Mouse (Mus musculus) monocyte, adult 59 days (primary cell): ENCODE measurements around the gene Sncg. TPM values are rescaled to one million over a fixed set of nuclear protein-coding genes. Genes with fewer than 3 reads are reported as not detected.

ENCODE experiments used
- total RNA-seq, 2 experiments: library from RNA; stranded (reverse); gene quantifications; one replicate each; pipeline ENCODE4 v1.2.4; 2023

Sncg gene
- total RNA-seq = not detected

DNA sequence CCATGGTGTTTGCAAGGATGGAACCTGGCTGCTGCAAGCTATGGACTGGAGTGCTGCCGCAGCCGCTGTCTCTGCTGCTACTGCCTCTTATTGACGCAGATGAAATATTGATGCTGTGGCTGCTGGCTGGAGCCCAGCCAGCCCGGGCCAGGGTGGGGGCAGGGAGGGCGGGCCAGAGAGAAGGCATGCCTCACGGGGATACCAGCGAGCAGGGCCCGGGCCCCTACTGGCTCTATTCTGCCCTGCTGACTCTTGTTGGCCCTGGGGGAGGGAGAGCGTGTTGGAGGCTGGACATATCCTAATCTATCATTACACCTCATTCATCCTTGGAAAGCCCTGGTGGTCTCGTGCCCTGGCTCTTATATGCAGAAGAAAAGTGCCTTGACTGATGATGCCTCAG, at the start of gene Sncg:
Gene Sncg, minus strand, starts transcription at position 213 of the 400 bp plus-strand sequence.

DNA sequence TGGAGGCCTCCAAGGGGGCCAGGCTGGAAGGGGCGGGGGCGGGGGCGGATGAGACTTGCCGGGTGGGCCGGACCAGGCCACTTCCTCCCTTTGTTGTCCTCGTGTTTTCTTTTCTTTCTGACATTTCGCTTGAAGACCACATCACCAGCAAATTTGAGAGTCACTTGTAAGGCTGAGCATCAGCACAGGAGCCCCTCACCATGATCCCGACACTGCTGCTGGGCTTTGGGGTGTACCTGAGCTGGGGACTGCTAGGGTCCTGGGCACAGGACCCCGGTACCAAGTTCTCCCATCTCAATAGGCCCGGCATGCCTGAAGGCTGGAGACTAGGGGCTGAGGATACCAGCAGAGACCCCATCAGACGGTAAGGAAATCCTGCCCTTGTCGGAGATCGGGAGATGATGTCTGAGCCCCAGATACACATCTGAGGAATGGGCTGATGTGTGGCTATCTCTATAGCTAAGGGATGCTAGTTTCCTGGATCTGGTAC, 871 bp upstream of the Sncg start, which contains the start of gene Mmrn2:
Gene Mmrn2, plus strand, starts transcription at position 51 of the 490 bp plus-strand sequence.

DNA sequence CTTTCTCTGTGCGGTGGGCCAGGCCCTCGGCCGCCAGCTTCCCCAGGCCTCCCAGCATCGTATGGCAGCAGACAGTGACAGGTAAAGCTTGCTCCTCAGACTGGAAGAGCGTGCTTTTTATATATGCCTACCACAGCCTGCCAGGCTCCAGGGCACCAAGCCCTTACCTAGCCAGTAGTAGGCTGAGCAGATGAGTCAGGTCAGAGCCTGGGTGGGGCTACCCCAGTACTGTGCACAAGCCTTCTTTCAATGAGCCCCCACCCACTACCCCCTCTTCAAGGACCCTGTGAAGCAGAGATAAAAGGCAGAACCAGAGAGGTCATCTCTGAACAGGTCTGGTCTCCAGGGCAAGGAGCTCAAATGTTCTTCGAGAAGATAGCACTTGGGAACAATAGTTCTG, 19.3 kb downstream of the Sncg start, which contains the start of gene Fam25c:
Gene Fam25c, minus strand, starts transcription at position 133 of the 400 bp plus-strand sequence.

Other genes with a start within 250 kb of the Sncg start
- gene Npy4r, start 222.3 kb downstream of the Sncg start, total RNA-seq = not detected
- gene Gprin2, start 173.1 kb downstream of the Sncg start, total RNA-seq = not detected
- not detected for gene Syt15, start 155.2 kb downstream of the Sncg start, total RNA-seq
- gene Shld2, start 64.3 kb downstream of the Sncg start, total RNA-seq = 10 to 100 TPM; 21.0 to 25.4 TPM
- 100 to 1,000 TPM; 450 to 465 TPM for gene Glud1, start 64.1 kb downstream of the Sncg start, total RNA-seq
- gene Fam25c, start 19.4 kb downstream of the Sncg start, total RNA-seq = not detected
- not detected for gene Mmrn2, start 676 bp upstream of the Sncg start, total RNA-seq
- 1 to 10 TPM in 1 of 2 experiments, under 1 TPM in 1; 0.84 to 1.2 TPM for gene Bmpr1a, start 128.6 kb upstream of the Sncg start, total RNA-seq
- not detected for gene 9230112D13Rik, start 148.0 kb upstream of the Sncg start, total RNA-seq
- gene Ldb3, start 213.9 kb upstream of the Sncg start, total RNA-seq = not detected
- gene Opn4, start 225.4 kb upstream of the Sncg start, total RNA-seq = not detected